Mouse (Mus musculus): ENCODE measurements at regions not wholly inside any gene's neighbourhood (a gene's known extent, or its start where the extent isn't known, plus 50 kb on each side); places are given as distances from the start of the nearest gene placed in this dataset.

- no peak for DNase-seq (ENCODE audit: low spot score)
Measured at GRCm38 (mm10) chr2:142560896-142561500, 340.3 kb downstream of the Kif16b start.

GRCm38 (mm10) chr2:142560400-142560799 is 340.9 kb downstream of the Kif16b start:
- no peak for DNase-seq (ENCODE audit: low spot score)

- DNase-seq (ENCODE audit: low spot score) = no peak
Measured at GRCm38 (mm10) chr2:142559946-142560345, 341.4 kb downstream of the Kif16b start.

- DNase-seq (ENCODE audit: low spot score) = peak; percentile 26
Measured at GRCm38 (mm10) chr2:142554851-142555250, 346.5 kb downstream of the Kif16b start.

GRCm38 (mm10) chr2:142551690-142552089 is 349.6 kb downstream of the Kif16b start:
- no peak for DNase-seq (ENCODE audit: low spot score)

GRCm38 (mm10) chr2:142548766-142549165 is 352.6 kb downstream of the Kif16b start:
- no peak for DNase-seq (ENCODE audit: low spot score)

- DNase-seq (ENCODE audit: low spot score) = no peak
Measured at GRCm38 (mm10) chr2:142544937-142545336, 356.4 kb downstream of the Kif16b start.

- no peak for DNase-seq (ENCODE audit: low spot score)
Measured at GRCm38 (mm10) chr2:142539980-142540379, 361.4 kb downstream of the Kif16b start.

- DNase-seq (ENCODE audit: low spot score) = no peak
Measured at GRCm38 (mm10) chr2:142533555-142533954, 367.8 kb downstream of the Kif16b start.

- DNase-seq (ENCODE audit: low spot score) = no peak
Measured at GRCm38 (mm10) chr2:142522471-142522870, 378.9 kb downstream of the Kif16b start.

- DNase-seq (ENCODE audit: low spot score) = no peak
Measured at GRCm38 (mm10) chr2:142517731-142518130, 383.6 kb downstream of the Kif16b start.

- DNase-seq (ENCODE audit: low spot score) = no peak
Measured at GRCm38 (mm10) chr2:142505216-142505615, 396.1 kb downstream of the Kif16b start.
